Mouse (Mus musculus) bone marrow macrophage, adult 2 months (primary cell): ENCODE data around the gene Mapkapk5.

Experiments
- CTCF ChIP-seq: IDR thresholded peaks from 2 replicates; pipeline ENCODE4 v1.5.1; 2012; ENCODE audit warnings: low read depth, mild to moderate bottlenecking, low read length, moderate library complexity
- POLR2A ChIP-seq: IDR thresholded peaks from 2 replicates; pipeline ENCODE4 v1.6.1; 2012; ENCODE audit warnings: mild to moderate bottlenecking, low read depth, low read length, borderline replicate concordance

DNA sequence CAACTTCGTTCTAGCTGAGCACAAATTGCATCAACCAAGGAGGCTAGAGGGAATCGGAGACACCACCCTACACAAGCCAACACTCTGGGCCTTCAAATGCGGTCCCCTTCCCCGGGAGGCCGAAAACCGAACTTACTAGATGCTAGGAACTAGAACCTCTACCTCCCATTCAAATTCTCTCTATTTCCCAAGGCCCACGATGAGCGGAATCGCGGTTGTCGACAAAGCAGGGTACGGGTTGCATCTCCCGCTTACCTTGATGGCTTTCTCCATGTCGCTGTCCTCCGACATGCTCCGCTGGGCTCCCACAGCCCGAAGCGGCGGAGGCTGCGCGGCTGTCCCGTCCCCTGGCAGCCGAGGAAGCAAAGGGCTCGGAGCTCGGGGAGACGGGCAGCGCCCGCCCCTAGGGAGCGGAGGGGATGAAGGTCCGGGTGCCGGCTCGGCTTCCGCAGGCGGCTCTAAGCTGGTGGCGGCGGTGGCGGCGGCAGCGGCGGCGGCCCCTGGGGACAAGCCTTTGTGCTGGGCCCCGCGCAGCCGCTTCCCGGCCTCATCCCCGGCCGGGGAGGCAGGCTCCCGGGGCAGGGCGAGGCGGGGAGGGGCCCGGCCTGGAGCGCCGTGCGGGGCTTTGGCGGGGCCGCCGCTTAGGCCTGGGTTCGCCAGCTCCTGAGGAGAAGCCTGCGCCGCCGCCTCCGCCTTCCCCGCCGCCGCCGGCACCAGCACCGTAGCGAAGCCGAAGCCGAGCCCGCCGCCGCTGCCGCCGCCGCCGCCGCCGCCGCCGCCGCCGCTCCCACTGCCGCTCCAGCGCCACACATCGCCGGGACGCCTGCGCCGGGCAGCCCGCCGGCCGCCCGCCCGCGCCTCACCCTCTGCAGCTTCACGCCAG lies 554 bp downstream of the Mapkapk5 start, which contains the start of the genes Adam1a and Gm42878:
- TF ChIP-seq CTCF (no peak), POLR2A (no peak)
